Mouse (Mus musculus): Measurements from ENCODE around the gene Tmem151a. TPM values are rescaled to one million over a fixed set of nuclear protein-coding genes. Genes with fewer than 3 reads are reported as not detected.

Tmem151a gene
- total and polyA plus RNA-seq, 3 experiments, result not detected

- TF ChIP-seq NRF1 (IDR thresholded peaks at IDR 0.05; ENCODE audit: low read depth, low read length) (no peak; the same call in 1 of the 2 replicates), CHD2 (IDR thresholded peaks at IDR 0.05; ENCODE audit: low read length) (no peak), KAT2A (IDR thresholded peaks at IDR 0.05; ENCODE audit: insufficient replicate concordance, low read length) (no peak), USF1 (IDR thresholded peaks at IDR 0.05; ENCODE audit: low read depth, low read length) (no peak), HCFC1 (IDR thresholded peaks at IDR 0.05; ENCODE audit: low read depth, low read length) (peak; percentile 83), TBP (conservative IDR thresholded peaks at IDR 0.05; ENCODE audit: low read depth, low read length) (peak; percentile 60), EP300 (IDR thresholded peaks at IDR 0.05; ENCODE audit: low read length) (no peak), CHD1 (IDR thresholded peaks at IDR 0.05; ENCODE audit: low read depth, low read length) (no peak), MYC (IDR thresholded peaks at IDR 0.05; ENCODE audit: low read depth, low read length) (peak; percentile 85), USF2 (conservative IDR thresholded peaks at IDR 0.05; ENCODE audit: low read depth, low read length) (no peak), PAX5 (IDR thresholded peaks at IDR 0.05; ENCODE audit: low read length) (no peak), ZC3H11A (IDR thresholded peaks at IDR 0.05; ENCODE audit: low read depth, low read length) (no peak)
Measured at GRCm38 (mm10) chr19:5023621-5024479, 61.5 kb downstream of the Tmem151a start, which contains the start of gene Slc29a2 (continued).

- in situ Hi-C loops (cut with MboI; ENCODE audit: low pct_ligation_motif_present, low pct_unique_long_range_greater_than_20kb, low sequenced_read_pairs), result no loop called here
- peaks cover 6% of the 10 kb centered on the region for H3K27me3 ChIP-seq (replicated peaks)
- peaks cover 0 to 6% of the 10 kb centered on the region in 2 experiments for H3K36me3 ChIP-seq (replicated peaks in 1 of 2; ENCODE audit: control insufficient read depth in 1 of 2, insufficient read depth in 1 of 2, low read length in 1 of 2)
- peaks cover 10 to 27% of the 10 kb centered on the region in 2 experiments for H3K4me1 ChIP-seq (ENCODE audit: control insufficient read depth in 1 of 2, insufficient read depth in 2 of 2)
- H3K9me3 ChIP-seq (replicated peaks; ENCODE audit: low read length), result no peaks in the 10 kb centered on the region
- DNase-seq (ENCODE audit: extremely low read depth), result no peak
- dilution Hi-C loops (cut with MboI; ENCODE audit: extremely low pct_ligation_motif_present, extremely low pct_unique_long_range_greater_than_20kb, low sequenced_read_pairs), result no loop called here
- H3K4me2 ChIP-seq (ENCODE audit: insufficient read depth, low read depth, poor library complexity, severe bottlenecking), result no peak overlapping the region
- no peak overlapping the region for H3K4me3 ChIP-seq (replicated peaks in 1 of 3; ENCODE audit: low read depth in 2 of 3, low read length in 2 of 3, poor library complexity in 1 of 3)
- H3K27ac ChIP-seq (ENCODE audit: insufficient read depth, low read depth), result no peak overlapping the region
- H3K9ac ChIP-seq (ENCODE audit: insufficient read depth, low read depth), result no peak overlapping the region
- no peaks in the 10 kb centered on the region for H3K79me2 ChIP-seq (replicated peaks; ENCODE audit: control insufficient read depth, extremely low read depth, insufficient read depth, poor library complexity, severe bottlenecking)
- no peak for TF ChIP-seq MYC (IDR thresholded peaks at IDR 0.05; ENCODE audit: low read depth, low read length)
- TF ChIP-seq MAX (IDR thresholded peaks at IDR 0.05; ENCODE audit: low read length), result no peak
- no peak for TF ChIP-seq SIN3A (IDR thresholded peaks at IDR 0.05; ENCODE audit: low read length)
- TF ChIP-seq JUND (conservative IDR thresholded peaks at IDR 0.05; ENCODE audit: low read depth, low read length), result no peak
- no peak for TF ChIP-seq CHD2 (IDR thresholded peaks at IDR 0.05; ENCODE audit: low read length)
- TF ChIP-seq ZNF384 (IDR thresholded peaks at IDR 0.05; ENCODE audit: low read depth, low read length), result no peak
- TF ChIP-seq JUN (IDR thresholded peaks at IDR 0.05; ENCODE audit: insufficient read depth, low read depth, low read length), result no peak
- no peak for TF ChIP-seq RAD21 (IDR thresholded peaks at IDR 0.05; ENCODE audit: low read depth, low read length)
- TF ChIP-seq E2F4 (IDR thresholded peaks at IDR 0.05; ENCODE audit: insufficient replicate concordance, low read depth, low read length), result no peak
- TF ChIP-seq TBP (conservative IDR thresholded peaks at IDR 0.05; ENCODE audit: low read depth, low read length), result no peak
- no peak for TF ChIP-seq TCF12 (IDR thresholded peaks at IDR 0.05; ENCODE audit: low read depth, low read length)
Measured at GRCm38 (mm10) chr19:5021416-5021815, 63.9 kb downstream of the Tmem151a start.

Other genes with a start within 250 kb of the Tmem151a start
Only the 20 nearest of the 23 such genes appear.
- 0.34 and 0.67 TPM in 2 replicates for gene Actn3, start 207.6 kb downstream of the Tmem151a start, total RNA-seq (2012; rRNA removed)
- 0.32 TPM in 1 of 2 replicates, not detected in the other for gene Actn3, start 207.6 kb downstream of the Tmem151a start, total RNA-seq (2014; rRNA removed)
- 0.37 and 0.41 TPM in 2 replicates for gene Actn3, start 207.6 kb downstream of the Tmem151a start, polyA plus RNA-seq (2012; ENCODE audit: insufficient read length, low read depth)
- 8.0 and 8.4 TPM in 2 replicates for gene Zdhhc24, start 206.9 kb downstream of the Tmem151a start, total RNA-seq (2012; rRNA removed)
- gene Zdhhc24, start 206.9 kb downstream of the Tmem151a start, total RNA-seq (2014; rRNA removed), result 4.5 and 5.0 TPM in 2 replicates
- 4.7 and 5.0 TPM in 2 replicates for gene Zdhhc24, start 206.9 kb downstream of the Tmem151a start, polyA plus RNA-seq (2012; ENCODE audit: insufficient read length, low read depth)
- 2.7 and 3.0 TPM in 2 replicates for gene Bbs1, start 178.9 kb downstream of the Tmem151a start, total RNA-seq (2012; rRNA removed)
- gene Bbs1, start 178.9 kb downstream of the Tmem151a start, total RNA-seq (2014; rRNA removed), result 2.0 and 3.1 TPM in 2 replicates
- 2.1 and 2.8 TPM in 2 replicates for gene Bbs1, start 178.9 kb downstream of the Tmem151a start, polyA plus RNA-seq (2012; ENCODE audit: insufficient read length, low read depth)
- 89.7 and 109 TPM in 2 replicates for gene Dpp3, start 157.2 kb downstream of the Tmem151a start, total RNA-seq (2012; rRNA removed)
- 74.0 and 79.6 TPM in 2 replicates for gene Dpp3, start 157.2 kb downstream of the Tmem151a start, total RNA-seq (2014; rRNA removed)
- 97.3 and 100.0 TPM in 2 replicates for gene Dpp3, start 157.2 kb downstream of the Tmem151a start, polyA plus RNA-seq (2012; ENCODE audit: insufficient read length, low read depth)
- 0.42 TPM in 1 of 2 replicates, not detected in the other for gene Peli3, start 142.4 kb downstream of the Tmem151a start, total RNA-seq (2012; rRNA removed)
- 0.07 TPM in 1 of 2 replicates, not detected in the other for gene Peli3, start 142.4 kb downstream of the Tmem151a start, total RNA-seq (2014; rRNA removed)
- not detected in 2 replicates for gene Peli3, start 142.4 kb downstream of the Tmem151a start, polyA plus RNA-seq (2012; ENCODE audit: insufficient read length, low read depth)
- gene Mrpl11, start 123.4 kb downstream of the Tmem151a start, total RNA-seq (2012; rRNA removed), result 74.0 and 100 TPM in 2 replicates
- gene Mrpl11, start 123.4 kb downstream of the Tmem151a start, total RNA-seq (2014; rRNA removed), result 160 and 171 TPM in 2 replicates
- 101 and 102 TPM in 2 replicates for gene Mrpl11, start 123.4 kb downstream of the Tmem151a start, polyA plus RNA-seq (2012; ENCODE audit: insufficient read length, low read depth)
- not detected in 2 replicates for gene Npas4, start 95.2 kb downstream of the Tmem151a start, total RNA-seq (2012; rRNA removed)
- not detected in 2 replicates for gene Npas4, start 95.2 kb downstream of the Tmem151a start, total RNA-seq (2014; rRNA removed)
- not detected in 2 replicates for gene Npas4, start 95.2 kb downstream of the Tmem151a start, polyA plus RNA-seq (2012; ENCODE audit: insufficient read length, low read depth)
- 4.2 and 6.7 TPM in 2 replicates for gene Slc29a2, start 61.7 kb downstream of the Tmem151a start, total RNA-seq (2012; rRNA removed)
- 0.96 and 2.1 TPM in 2 replicates for gene Slc29a2, start 61.7 kb downstream of the Tmem151a start, total RNA-seq (2014; rRNA removed)
- 5.6 and 6.6 TPM in 2 replicates for gene Slc29a2, start 61.7 kb downstream of the Tmem151a start, polyA plus RNA-seq (2012; ENCODE audit: insufficient read length, low read depth)
- gene B4gat1, start 46.7 kb downstream of the Tmem151a start, total RNA-seq (2012; rRNA removed), result 9.8 and 12.1 TPM in 2 replicates
- 6.9 and 7.7 TPM in 2 replicates for gene B4gat1, start 46.7 kb downstream of the Tmem151a start, total RNA-seq (2014; rRNA removed)
- 5.2 and 5.6 TPM in 2 replicates for gene B4gat1, start 46.7 kb downstream of the Tmem151a start, polyA plus RNA-seq (2012; ENCODE audit: insufficient read length, low read depth)
- gene AC124502.3, start 46.6 kb downstream of the Tmem151a start, total RNA-seq (2012; rRNA removed), result 1.3 and 2.1 TPM in 2 replicates
- gene AC124502.3, start 46.6 kb downstream of the Tmem151a start, total RNA-seq (2014; rRNA removed), result 0.15 and 0.22 TPM in 2 replicates
- gene AC124502.3, start 46.6 kb downstream of the Tmem151a start, polyA plus RNA-seq (2012; ENCODE audit: insufficient read length, low read depth), result 0.29 TPM in 1 of 2 replicates, not detected in the other
- gene Brms1, start 44.2 kb downstream of the Tmem151a start, total RNA-seq (2012; rRNA removed), result 22.8 and 24.6 TPM in 2 replicates
- 30.0 and 36.3 TPM in 2 replicates for gene Brms1, start 44.2 kb downstream of the Tmem151a start, total RNA-seq (2014; rRNA removed)
- gene Brms1, start 44.2 kb downstream of the Tmem151a start, polyA plus RNA-seq (2012; ENCODE audit: insufficient read length, low read depth), result 50.9 and 63.7 TPM in 2 replicates
- 0.47 and 0.92 TPM in 2 replicates for gene Rin1, start 35.0 kb downstream of the Tmem151a start, total RNA-seq (2012; rRNA removed)
- 0.13 and 0.30 TPM in 2 replicates for gene Rin1, start 35.0 kb downstream of the Tmem151a start, total RNA-seq (2014; rRNA removed)
- 0.74 and 0.89 TPM in 2 replicates for gene Rin1, start 35.0 kb downstream of the Tmem151a start, polyA plus RNA-seq (2012; ENCODE audit: insufficient read length, low read depth)
- gene Cd248, start 17.5 kb downstream of the Tmem151a start, total RNA-seq (2012; rRNA removed), result not detected in 2 replicates
- gene Cd248, start 17.5 kb downstream of the Tmem151a start, total RNA-seq (2014; rRNA removed), result not detected in 2 replicates
- gene Cd248, start 17.5 kb downstream of the Tmem151a start, polyA plus RNA-seq (2012; ENCODE audit: insufficient read length, low read depth), result not detected in 2 replicates
- 62.6 and 65.0 TPM in 2 replicates for gene Yif1a, start 3.0 kb upstream of the Tmem151a start, total RNA-seq (2012; rRNA removed)
- gene Yif1a, start 3.0 kb upstream of the Tmem151a start, total RNA-seq (2014; rRNA removed), result 63.6 and 72.4 TPM in 2 replicates
- gene Yif1a, start 3.0 kb upstream of the Tmem151a start, polyA plus RNA-seq (2012; ENCODE audit: insufficient read length, low read depth), result 33.1 and 39.0 TPM in 2 replicates
- gene Cnih2, start 13.0 kb upstream of the Tmem151a start, total RNA-seq (2012; rRNA removed), result 0.55 and 0.72 TPM in 2 replicates
- 0.23 TPM in 1 of 2 replicates, not detected in the other for gene Cnih2, start 13.0 kb upstream of the Tmem151a start, total RNA-seq (2014; rRNA removed)
- 1.7 and 2.2 TPM in 2 replicates for gene Cnih2, start 13.0 kb upstream of the Tmem151a start, polyA plus RNA-seq (2012; ENCODE audit: insufficient read length, low read depth)
- gene Rab1b, start 21.5 kb upstream of the Tmem151a start, total RNA-seq (2012; rRNA removed), result 78.4 and 90.6 TPM in 2 replicates
- gene Rab1b, start 21.5 kb upstream of the Tmem151a start, total RNA-seq (2014; rRNA removed), result 76.3 and 88.3 TPM in 2 replicates
- 80.5 and 87.1 TPM in 2 replicates for gene Rab1b, start 21.5 kb upstream of the Tmem151a start, polyA plus RNA-seq (2012; ENCODE audit: insufficient read length, low read depth)
- gene Klc2, start 33.0 kb upstream of the Tmem151a start, total RNA-seq (2012; rRNA removed), result 7.9 and 9.5 TPM in 2 replicates
- 4.8 and 5.9 TPM in 2 replicates for gene Klc2, start 33.0 kb upstream of the Tmem151a start, total RNA-seq (2014; rRNA removed)
- gene Klc2, start 33.0 kb upstream of the Tmem151a start, polyA plus RNA-seq (2012; ENCODE audit: insufficient read length, low read depth), result 9.5 and 12.0 TPM in 2 replicates
- gene Pacs1, start 187.6 kb upstream of the Tmem151a start, total RNA-seq (2012; rRNA removed), result 10.7 and 14.4 TPM in 2 replicates
- 2.0 and 2.4 TPM in 2 replicates for gene Pacs1, start 187.6 kb upstream of the Tmem151a start, total RNA-seq (2014; rRNA removed)
- gene Pacs1, start 187.6 kb upstream of the Tmem151a start, polyA plus RNA-seq (2012; ENCODE audit: insufficient read length, low read depth), result 8.9 and 10.1 TPM in 2 replicates
- 191 and 195 TPM in 2 replicates for gene Sf3b2, start 209.9 kb upstream of the Tmem151a start, total RNA-seq (2012; rRNA removed)
- 155 and 161 TPM in 2 replicates for gene Sf3b2, start 209.9 kb upstream of the Tmem151a start, total RNA-seq (2014; rRNA removed)
- 238 and 279 TPM in 2 replicates for gene Sf3b2, start 209.9 kb upstream of the Tmem151a start, polyA plus RNA-seq (2012; ENCODE audit: insufficient read length, low read depth)
- gene Gal3st3, start 212.8 kb upstream of the Tmem151a start, total RNA-seq (2012; rRNA removed), result not detected in 2 replicates
- gene Gal3st3, start 212.8 kb upstream of the Tmem151a start, total RNA-seq (2014; rRNA removed), result not detected in 2 replicates
- gene Gal3st3, start 212.8 kb upstream of the Tmem151a start, polyA plus RNA-seq (2012; ENCODE audit: insufficient read length, low read depth), result not detected in 2 replicates